Mouse (Mus musculus): ENCODE measurements around the gene Fam198b. TPM values are rescaled to one million over a fixed set of nuclear protein-coding genes. Genes with fewer than 3 reads are reported as not detected.
"Not testable (repeated sequence)": the region's sequence is repeated elsewhere in the genome, so short reads cannot be mapped to it uniquely, and the experiment has no call there.

The Fam198b gene
- total RNA-seq, 1 experiment from 2014 or later: 13.2 TPM

DNA sequence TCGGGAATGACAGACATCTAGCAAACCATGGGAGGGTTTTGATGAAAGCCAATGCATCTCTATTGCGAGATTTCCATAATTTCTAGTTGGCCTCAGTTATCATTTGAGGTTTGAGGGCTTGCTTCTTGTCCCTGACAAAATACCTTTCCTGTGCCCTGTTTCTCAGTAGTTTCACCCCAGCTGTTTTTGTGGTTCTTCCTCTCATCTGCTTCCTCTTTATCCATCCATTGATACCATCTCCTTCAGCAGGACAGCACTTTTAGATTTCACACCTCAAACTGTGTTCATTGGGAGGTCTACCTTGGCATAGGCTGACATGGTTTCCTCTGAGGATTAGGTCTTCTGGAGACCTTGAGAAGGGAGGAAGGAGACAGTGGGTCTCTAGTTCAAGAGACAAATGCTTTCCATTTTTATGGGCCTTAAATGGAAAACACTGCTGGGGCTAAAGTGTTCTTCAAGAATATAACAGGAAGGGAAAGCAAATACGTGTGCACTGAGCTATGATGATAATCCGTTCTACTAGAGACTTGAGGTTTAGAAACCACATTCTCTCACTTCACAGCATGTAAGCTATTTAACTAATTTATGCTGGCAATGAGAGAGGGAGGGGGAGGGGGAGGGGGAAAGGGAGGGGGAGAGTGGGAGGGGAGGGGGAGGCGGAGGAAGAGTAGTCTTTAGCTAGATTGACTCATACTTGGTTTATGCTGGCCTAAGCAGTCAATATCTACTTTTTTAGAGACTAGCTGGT lies 41.8 kb downstream of the Fam198b start:
- no peak for DNase-seq

DNA sequence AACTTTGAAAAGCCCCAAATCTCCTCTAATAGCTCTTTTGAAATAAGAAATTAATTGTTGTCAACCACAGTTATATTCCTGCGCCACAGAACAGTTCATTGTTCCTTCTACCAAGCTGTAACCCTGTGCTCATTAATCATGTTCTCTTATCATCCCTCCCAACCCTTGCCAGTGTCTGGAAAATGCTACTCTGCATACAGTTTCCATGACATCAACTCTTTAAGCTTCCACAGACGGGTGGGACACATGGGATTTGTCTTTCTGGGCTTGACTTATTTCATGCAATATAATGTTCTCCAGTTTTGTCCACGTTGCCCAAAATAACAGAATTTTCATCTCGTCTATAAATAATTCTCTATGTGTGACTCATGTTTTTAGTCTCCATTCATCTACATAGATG lies 42.7 kb downstream of the Fam198b start:
- DNase-seq: no peak

DNA sequence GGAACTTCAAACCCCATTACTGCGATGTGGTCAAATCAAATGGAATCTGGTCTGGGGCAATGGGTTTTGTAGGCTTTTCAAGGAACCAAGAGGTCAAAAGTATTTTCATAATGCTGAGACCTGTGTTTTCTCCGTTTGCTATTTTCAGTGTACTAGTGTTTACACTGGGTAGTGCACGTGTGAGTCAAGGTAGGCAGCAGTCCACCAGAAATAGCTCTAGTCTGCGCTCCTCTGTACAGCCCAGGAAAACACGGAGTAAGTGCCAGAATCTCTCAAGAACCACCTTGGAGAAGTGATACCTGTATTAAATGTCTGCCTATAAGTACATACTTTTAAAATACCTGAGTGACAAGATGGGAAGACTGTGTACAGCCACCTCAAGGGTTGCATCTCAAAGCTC lies 44.1 kb downstream of the Fam198b start:
- no peak for DNase-seq

DNA sequence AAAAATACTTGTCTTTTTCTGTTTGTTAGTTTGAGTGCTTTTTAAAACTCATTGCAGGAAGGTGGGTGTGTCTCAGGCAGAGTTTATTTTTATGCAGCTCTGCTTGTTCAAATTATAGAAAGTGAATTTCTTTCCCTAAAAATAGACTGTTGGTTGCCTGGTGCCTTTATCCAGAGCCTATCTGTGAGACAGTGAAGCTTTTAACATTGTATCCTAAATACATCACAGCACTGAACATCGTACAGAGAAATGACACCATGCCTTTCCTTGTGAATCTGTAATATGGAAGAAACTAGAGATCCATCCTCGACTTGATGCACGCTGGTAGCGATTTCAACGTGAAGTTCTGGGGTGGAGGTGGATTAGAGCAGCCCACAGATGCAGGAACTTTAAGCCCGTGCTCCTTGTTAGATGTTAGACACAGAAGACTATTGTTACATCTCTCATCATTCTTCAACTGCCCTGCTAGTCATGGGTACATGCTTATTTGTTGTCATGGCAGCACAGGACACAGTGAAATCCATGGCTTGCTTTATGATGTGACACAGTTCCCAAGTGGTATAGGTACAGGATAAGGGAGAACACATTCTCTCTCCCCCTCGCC lies 45.9 kb downstream of the Fam198b start:
- no peak for DNase-seq

DNA sequence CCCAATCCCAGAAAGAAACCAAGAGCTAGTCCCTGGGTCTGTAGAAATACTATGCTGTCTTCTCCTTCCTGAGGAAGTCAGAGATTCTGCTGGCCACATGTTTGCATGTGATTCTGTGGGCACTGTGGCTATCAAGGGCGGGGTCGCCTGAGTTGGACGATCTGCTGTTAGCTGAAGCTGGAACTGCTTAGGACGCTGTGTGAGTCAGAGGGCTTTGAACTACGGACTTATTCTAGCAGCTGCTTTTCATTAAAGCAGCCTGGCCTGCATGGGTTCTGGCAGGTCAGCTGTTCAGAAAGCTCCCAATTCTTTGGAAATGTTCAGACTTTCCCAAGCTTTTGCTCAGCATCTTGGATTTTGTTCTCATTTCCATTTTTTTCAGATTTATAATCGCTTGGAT lies 51.9 kb downstream of the Fam198b start:
- no peak for DNase-seq

DNA sequence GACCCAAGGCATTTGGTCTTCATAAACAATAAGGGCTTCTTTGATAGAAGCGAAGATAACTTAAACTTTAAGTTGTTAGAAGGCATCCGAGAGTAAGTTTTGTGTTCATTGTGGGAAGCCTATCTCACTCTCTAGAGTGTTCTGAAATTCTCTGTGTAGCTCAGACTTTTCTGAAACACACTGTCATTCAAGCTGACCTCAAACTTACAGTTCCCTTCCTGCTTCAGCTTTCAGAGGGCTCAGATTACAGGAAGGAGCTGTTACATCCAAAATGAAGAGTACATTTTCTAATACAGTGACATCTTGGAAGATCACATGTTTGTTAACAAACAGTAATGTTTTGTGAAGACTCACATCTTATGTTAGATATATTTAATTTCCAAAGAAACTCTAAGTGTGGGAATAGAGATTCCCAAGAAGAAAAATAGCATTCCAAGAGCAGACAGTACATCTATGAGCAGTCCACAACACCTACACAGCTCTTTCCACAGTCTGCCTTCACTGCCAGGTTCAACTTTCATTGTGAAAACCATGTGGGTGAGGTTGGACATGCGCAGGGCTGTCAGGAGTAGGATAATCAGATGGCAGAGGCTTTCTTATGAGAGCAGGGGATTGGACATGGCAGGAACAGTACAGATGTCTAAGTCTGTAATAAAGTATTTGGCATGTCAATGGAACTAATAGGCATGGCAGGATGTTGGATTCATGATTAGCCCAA lies 52.6 kb downstream of the Fam198b start:
- DNase-seq: no peak

DNA sequence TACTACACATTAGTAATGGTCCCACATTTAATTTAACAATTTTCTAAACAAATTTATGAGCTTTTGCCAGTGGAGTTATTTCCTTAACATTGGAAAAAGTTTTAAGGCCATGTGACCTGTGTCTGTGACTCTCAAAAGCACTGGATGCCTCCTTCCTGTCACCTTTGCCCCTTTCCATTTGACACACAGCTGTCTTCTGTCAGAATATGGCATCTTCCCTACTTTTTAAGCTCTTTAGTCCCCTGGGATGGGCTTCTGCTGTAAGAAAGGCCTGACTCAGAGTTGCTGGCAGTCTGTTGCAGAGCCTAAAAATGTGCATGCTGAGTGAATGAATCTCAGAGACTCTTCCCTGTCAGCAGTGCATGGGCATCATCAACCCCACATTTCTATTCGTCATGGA lies 63.4 kb downstream of the Fam198b start:
- DNase-seq: no peak

DNA sequence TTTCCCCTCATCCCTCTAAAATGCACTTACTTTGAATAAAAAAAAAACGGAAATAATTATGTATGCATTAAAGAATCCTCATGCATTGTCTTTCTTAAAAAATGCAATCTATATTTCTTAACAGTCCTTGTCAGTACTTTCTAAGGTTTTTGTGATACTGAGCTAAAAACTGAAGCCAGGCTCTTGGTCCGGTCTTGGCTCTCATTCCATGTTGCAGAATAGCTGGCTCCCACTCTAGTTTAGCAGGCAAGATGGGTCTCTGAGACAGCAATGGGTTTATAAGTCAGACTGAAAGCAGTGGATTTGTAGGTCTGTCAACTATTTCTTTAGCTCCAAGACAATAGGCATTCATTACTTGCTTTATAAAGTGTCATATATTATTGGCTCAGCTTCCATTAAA lies 63.8 kb downstream of the Fam198b start:
- no peak for DNase-seq

DNA sequence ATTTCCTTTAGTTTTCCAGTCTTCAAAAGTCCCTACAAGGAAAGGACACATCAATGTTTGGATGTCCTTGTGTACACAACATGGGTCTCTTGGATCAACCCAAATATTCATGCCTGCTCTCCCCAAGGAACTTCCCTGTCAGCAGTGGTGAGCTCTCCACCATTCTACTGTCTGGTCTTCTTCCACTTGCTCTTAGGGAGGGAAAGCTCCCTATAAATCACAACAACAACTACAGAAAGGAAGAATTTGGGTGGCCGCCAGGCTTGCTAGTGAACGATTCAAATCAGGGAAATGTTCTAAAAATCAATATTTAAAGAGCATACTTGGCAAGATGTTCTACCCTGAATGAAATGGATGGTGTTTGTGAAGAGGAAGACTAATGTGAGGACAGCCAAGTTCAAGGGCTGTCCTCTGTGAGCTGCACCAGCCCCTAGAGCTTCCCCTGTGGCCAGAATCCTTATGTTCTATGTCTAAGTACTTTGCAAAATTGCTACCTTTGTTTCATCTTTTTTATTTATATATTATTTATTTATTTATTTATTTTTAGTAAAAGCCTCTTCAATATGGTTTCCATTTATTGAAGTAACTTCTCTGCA lies 68.9 kb downstream of the Fam198b start:
- DNase-seq: peak; percentile 23

DNA sequence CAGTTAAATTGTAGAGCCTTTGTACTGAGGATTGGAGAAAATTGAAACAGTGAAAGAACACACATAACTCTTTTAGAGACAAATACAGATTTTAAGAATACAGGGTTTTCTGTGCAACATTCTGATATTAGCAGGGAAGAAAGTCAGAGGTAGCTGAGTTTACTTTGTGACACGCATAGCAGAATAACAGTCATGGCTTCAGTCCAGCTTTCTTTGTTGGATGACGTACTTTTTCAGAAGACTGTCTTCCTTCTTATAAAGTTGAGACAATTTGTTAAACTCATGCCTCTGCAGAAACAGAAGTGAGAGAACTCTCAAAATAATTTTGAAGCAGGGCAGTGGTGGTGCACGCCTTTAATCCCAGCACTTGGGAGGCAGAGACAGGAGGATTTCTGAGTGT lies 70.9 kb downstream of the Fam198b start:
- DNase-seq: no peak

DNA sequence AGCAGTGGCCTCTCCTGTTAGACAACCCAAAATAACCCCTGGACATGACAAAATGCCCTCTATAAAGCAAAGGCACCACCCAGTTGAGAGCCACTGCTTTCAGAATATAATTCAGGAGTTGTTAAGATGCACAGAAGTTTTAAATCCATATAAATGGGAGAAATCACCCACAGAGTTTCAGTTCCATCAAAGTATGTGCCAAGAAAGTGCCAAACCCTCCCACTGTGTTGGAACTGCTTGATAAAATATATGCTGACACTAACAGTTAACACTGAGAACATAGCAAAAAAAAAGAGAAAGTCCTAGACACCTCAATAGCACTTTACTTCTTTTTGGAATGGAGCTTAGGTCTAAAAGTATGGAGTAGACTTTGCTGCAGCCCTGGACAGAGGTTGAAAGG lies 72.5 kb downstream of the Fam198b start:
- DNase-seq: no peak

DNA sequence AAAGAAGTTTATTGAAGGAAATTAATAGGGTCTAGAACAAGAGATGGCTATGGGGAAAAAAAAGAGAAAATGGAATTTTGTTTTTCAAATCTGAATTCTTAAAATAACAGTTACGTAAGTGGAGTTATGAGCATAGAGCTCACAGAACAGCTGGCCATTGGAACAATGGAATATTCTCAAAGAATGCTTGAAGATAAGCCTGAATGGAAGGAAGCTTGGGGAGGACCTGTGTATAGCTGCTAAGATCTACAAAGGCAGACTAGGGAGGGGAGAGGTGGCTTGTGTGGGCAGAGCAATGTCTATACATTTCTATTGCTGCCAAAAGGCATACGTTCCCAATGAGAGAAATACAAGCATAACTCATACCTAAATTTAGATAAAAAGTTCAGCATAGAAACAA lies 73.4 kb downstream of the Fam198b start:
- DNase-seq: no peak

DNA sequence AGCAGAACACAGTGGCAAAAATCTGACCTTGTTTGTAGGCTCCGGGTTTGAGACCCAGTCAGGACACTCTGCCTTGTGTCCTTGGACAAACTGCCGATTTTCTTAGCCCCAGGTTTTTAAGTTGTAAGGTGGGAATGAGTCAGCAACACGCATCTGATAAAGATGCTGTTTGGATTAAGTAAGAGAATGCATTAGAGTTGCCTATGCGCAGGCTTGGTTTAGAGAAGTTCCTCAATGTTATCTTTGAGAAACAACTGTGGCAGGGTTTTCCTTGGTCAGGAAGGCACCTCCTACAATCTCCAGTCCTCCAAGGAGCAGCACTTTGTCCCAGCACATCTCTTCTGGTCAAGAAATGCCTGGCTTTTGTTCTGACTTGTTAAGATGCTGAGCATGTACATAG lies 82.4 kb downstream of the Fam198b start:
- no peak for DNase-seq

DNA sequence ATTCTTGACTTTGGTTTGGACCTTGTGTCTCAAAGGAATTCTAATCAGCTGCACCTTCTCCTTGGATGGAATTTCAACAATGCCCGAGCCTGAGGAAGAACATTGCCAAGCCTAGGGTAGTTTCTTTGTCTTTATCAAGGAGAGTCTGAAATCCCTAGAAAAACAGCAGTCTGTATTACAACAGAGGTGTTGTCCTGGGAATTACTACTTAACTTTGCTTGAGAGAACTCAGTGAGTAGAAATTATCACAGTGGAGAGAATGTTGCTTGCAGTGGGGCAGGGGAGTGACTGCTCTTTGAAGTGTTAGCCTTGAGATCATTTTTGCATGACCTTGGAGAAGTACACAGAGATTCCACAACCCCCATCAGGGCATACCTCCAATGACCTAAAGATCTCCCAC lies 83.0 kb downstream of the Fam198b start:
- DNase-seq: no peak

DNA sequence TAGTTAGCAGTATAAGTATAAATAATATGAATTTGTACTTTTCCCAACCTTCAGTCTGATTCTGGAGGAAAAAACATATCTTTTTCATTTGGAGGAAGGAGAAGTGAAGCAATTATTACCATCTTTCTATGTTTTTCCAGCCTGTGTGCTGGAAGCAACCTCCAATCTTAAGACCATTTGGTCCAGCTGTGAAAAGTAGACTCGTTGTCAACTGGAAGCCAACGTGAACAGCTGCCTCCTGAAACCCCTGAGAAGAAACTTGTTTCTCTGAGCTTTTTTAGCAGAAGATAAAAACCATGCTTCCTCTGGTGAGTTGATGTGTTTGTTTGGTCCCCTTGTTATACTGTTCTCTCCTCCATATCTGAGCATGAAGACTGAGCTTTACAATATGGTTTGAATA lies 84.1 kb downstream of the Fam198b start:
- DNase-seq: no peak

DNA sequence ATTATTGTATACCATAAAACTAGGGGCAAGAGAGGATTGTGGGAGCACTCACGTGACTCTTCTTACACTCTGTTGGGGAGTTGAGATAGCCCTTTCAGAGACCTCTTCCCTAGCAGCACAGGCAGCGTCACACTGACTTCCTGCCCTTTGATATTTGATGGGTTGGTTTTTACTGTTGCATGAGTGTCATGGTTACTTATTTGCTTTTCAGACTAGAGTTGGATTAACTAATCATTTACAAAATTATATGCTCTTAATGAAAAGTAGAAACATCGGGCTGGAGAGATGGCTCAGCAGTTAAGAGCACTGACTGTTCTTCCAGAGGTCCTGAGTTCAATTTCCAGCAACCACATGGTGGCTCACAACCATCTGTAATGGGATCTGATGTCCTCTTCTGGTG lies 85.2 kb downstream of the Fam198b start:
- DNase-seq: not testable (repeated sequence)

DNA sequence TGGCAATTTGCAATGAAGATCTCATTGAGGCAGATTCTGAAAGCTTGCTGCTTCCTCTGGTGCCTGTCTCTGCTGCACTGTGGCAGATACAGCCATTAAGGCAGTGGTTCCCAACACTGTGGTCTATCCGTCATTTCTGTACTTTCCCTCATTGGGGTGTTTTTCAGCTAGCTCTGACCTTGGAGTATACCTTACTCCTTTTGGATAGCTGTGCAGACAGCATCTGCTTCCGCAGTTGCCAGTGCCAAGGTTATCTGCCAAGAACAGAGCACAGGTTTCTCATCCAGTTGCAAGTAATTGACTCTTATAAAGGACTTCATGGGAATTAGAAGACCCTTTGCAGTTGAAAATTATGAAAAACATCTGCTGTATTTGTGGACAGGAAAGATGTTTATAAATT lies 85.7 kb downstream of the Fam198b start:
- no peak for DNase-seq

DNA sequence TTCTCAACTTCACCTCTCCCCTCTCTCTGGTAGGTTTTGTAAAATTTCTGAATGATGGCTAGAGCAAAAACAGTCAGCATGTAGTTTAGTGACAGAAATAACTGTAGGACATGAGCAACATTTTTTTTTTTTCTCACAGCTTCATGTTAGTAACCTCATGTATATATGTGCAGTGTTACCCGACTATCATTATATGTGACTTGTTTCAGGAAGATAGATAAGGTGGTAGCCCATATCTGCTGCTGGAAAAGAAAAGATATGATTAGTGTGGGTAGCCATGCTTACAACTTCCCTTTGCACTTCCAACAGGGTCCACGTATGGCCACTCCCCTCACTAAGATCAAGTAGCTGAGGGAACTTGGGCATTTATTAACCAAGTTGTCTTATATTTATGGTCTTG lies 86.2 kb downstream of the Fam198b start:
- DNase-seq: no peak

DNA sequence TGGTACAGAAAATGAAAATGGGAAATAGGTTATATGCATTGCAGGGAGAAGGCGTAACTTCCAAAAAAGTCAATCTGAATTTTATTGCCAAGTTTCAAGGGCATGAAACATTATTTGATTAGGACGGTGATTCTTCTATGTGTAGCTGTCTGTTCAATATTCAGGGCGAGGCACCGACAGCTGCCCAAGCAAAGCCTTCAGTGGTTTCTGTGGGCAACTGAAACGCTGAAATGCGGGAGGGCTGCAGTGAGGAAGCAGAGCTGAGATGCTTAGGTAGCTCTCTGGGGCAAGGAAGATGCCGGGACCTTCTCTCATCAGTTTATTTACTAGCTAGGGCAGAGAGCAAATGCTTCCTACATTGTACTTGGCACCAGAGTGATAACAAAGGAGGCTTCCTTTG lies 87.2 kb downstream of the Fam198b start:
- no peak for DNase-seq

DNA sequence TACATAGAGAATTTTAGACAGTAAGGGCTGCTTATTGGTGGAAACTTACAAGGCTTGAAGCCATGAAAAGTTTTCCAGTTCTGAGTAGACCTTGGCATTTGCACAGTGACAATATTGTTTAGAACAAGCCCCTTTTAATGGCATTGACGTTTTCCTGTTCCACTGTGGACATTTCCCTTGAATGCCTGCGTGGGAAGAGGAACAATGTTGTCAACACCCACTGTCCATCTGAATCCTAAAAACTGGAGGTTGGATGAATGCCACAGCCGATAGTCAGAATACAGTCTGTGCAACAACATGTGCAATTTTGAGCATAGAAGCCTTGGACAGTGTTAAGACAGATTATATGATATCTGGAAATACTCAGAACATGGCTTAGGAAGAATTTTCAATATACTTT lies 92.5 kb downstream of the Fam198b start:
- DNase-seq: no peak

DNA sequence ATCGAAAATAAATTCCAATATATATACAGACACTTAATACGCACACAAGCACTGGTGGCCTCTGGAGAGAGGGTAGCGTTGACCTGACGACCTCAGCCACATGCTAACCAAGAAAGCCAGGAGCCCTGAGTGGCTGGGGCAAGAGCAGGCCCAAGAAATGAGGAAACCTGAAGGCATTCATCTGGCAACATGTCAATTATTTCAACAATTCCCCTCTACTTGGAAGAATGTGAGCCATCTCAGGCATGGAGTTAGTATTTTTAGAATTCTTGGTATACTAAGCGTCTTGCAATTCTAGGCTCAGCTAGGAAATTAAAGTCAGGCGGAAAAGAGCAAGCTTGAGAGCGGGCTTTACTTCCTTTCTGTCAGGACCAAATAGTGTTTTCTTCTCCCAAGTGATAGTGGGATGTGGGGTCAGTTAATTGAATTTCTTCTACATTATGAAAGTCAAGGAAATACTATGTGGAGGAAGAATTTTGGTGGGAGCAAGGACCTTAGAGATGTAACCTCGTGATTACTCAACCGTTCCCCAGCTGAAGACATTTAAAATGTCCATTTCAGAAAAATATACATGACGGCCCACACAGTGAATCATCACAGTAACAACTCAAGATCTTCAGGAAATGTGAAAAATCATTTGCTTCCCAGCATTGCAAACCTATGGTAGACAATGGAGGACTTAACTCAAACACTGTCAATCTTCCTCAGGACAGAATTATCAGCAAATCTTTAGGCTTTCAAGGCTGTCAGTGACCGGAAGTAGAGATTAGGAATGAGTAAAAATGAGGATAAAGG lies 93.5 kb downstream of the Fam198b start:
- DNase-seq: no peak

DNA sequence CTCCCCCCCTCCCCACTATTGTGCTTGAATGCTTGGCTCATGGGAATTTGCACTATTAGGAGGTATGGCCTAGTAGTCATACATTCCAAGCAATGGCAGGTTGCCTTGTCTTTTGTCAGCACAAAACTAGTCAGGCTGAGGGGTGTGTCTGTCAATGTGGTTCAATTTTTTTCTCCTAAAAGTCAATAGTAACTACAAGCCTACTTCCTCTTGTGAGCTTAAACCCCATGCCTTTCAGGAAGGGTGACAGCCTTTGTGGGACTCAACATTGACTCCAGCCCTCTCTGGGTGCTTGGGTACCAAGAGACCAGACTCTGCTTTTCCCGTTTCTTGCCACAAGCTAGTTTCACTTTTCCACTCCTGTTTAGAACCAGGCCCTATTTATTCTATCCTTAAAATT lies 96.4 kb downstream of the Fam198b start:
- DNase-seq: no peak

Data from adrenal gland, postnatal 25 days (tissue).